Comparison of ENCODE assay signal across 23 mouse cellular contexts in genomic region chr3:153728577-153728976, GRCm38 (mm10). TPM values are rescaled to one million over a fixed set of nuclear protein-coding genes. Genes with fewer than 3 reads are reported as not detected.
DNase-seq lines count a peak whose midpoint lies in the region; ATAC-seq and TF ChIP-seq lines count a peak whose summit lies in the region.
"Had no signal": no experiment of that assay in that cellular context is flagged by ENCODE, and none has a peak within 500 bp of the region (broad histone marks: within the 10 kb centered on the region; RNA-seq: fewer than 3 reads in every experiment).

No protein-coding gene starts in this region.

- H3K9me3 ChIP-seq in midbrain, embryonic 11.5 days (ENCODE audit: control insufficient read depth, low read length), result no peaks in the 10 kb centered on the region
- H3K9me3 ChIP-seq: G1E had no signal

- intact Hi-C loops in left cerebral cortex, adult 2 months (cut with DNase I), result loop anchor here (5.0 kb wide), 1 partner anchor 79 kb away; no protein-coding TSS in a partner anchor

- H3K9ac ChIP-seq in midbrain, embryonic 11.5 days (ENCODE audit: low read length), result no peak overlapping the region

- ATAC-seq in frontal cortex, adult (ENCODE audit: low TSS enrichment), result peak; percentile 51
- ATAC-seq in midbrain, embryonic 11.5 days (ENCODE audit: low FRiP score), result no peak
- ATAC-seq: activated CD4-positive, CD25-positive, alpha-beta regulatory T cell, adult 4 months; CD4-positive, CD25-positive, alpha-beta regulatory T cell, adult 4 months; Patski had no signal

- no peak for TF ChIP-seq CTCF in left cerebral cortex, adult 2 months (IDR thresholded peaks at IDR 0.05)

- no peak overlapping the region for H3K4me3 ChIP-seq in left cerebral cortex, adult 2 months
- H3K4me3 ChIP-seq in midbrain, embryonic 11.5 days (ENCODE audit: low read depth, low read length), result no peak overlapping the region

- no peaks in the 10 kb centered on the region for H3K36me3 ChIP-seq in midbrain, embryonic 11.5 days (ENCODE audit: control insufficient read depth, insufficient read depth, low read length)
- H3K36me3 ChIP-seq: G1E had no signal

- no peak for DNase-seq in frontal cortex, postnatal 25 days (ENCODE audit: low spot score in 2 of 2)
- DNase-seq in left cerebral cortex, adult 2 months (ENCODE audit: extremely low spot score in 1 of 2, low spot score in 2 of 2), result no peak
- DNase-seq in left cerebral cortex, adult 18-20 months (ENCODE audit: low spot score in 2 of 2), result no peak
- peak; percentile 68 for DNase-seq in brain, adult 2 months (ENCODE audit: low read depth, low spot score)
- peak; percentile 70 for DNase-seq in telencephalon, adult 2 months (ENCODE audit: low read depth, low spot score)
- no peak for DNase-seq in midbrain, embryonic 11.5 days (ENCODE audit: low spot score, missing footprints)
- no peak for DNase-seq in ovary, postnatal 36 days (ENCODE audit: low spot score)
- DNase-seq: adrenal gland, adult 2 months; adrenal gland, adult 8-10 months; adrenal gland, postnatal 10 days; adrenal gland, postnatal 14 days; adrenal gland, postnatal 25 days; adrenal gland, postnatal 36 days; B cell, adult 2 months; cerebellum, adult 11 months; cerebellum, adult 11-12 months; cerebellum, adult 18-20 months had no signal

- H3K27me3 ChIP-seq in midbrain, embryonic 11.5 days (ENCODE audit: control insufficient read depth, insufficient read depth, low read length), result 0 out of 2 replicates have a peak, but pooled peaks cover 2% of the 10 kb centered on the region
- H3K27me3 ChIP-seq: Patski had no signal

- H3K27ac ChIP-seq in left cerebral cortex, adult 2 months, result peak overlapping the region; percentile 24
- no peak overlapping the region for H3K27ac ChIP-seq in midbrain, embryonic 11.5 days (ENCODE audit: low read depth, low read length)

- peaks cover 7% of the 10 kb centered on the region for H3K4me1 ChIP-seq in midbrain, embryonic 11.5 days (ENCODE audit: control insufficient read depth, insufficient read depth, low read length)

- H3K4me2 ChIP-seq in midbrain, embryonic 11.5 days, result no peak overlapping the region

RNA-seq across cellular contexts. Expression of gene St6galnac3, which starts 3.6 kb away (rescaled TPM):
- total RNA-seq in left cerebral cortex, adult 2 months (2021), result 10 to 100 TPM; 17.1 to 18.8 TPM
- 10 to 100 TPM; 15.5 to 18.5 TPM for total RNA-seq in left cerebral cortex, adult 18-20 months (2021)
- polyA plus RNA-seq in midbrain, embryonic 11.5 days (2014; fragmentation: Nextera tagmentation; extraction: Ambion mirVana), result 33.1 and 35.7 TPM in 2 replicates
- polyA plus RNA-seq: C2C12 had no signal

Comparison
In these comparisons a context has a peak if more than half of its experiments do, and no peak if none do; other contexts are left out.
1. DNase-seq: peak in brain, adult 2 months (single experiment) and telencephalon, adult 2 months (single experiment); none in frontal cortex, postnatal 25 days (0 of 2), left cerebral cortex, adult 2 months (0 of 2), left cerebral cortex, adult 18-20 months (0 of 2), midbrain, embryonic 11.5 days (single experiment) and ovary, postnatal 36 days (single experiment).